Mouse (Mus musculus) ES-Bruce4 (cell line): ENCODE measurements around the gene Tnfaip8l2.

Experiments used
- CTCF ChIP-seq: IDR thresholded peaks from one replicate; pipeline ENCODE4 v1.8.1; 2011; ENCODE audit warnings: low read depth, low read length
- EP300 ChIP-seq: IDR thresholded peaks from 2 replicates; pipeline ENCODE4 v1.6.1; 2011; ENCODE audit warnings: low read depth, low read length; ENCODE audit not compliant: insufficient read depth
- POLR2A ChIP-seq: IDR thresholded peaks from one replicate; pipeline ENCODE4 v1.8.1; 2011; ENCODE audit warnings: low read length; ENCODE audit not compliant: insufficient read depth

GRCm38 (mm10) chr3:95112760-95113159, 29.4 kb downstream of the Tnfaip8l2 start:
- TF ChIP-seq POLR2A = no peak
- no peak for TF ChIP-seq CTCF
- TF ChIP-seq EP300 = no peak
